Mouse (Mus musculus): ENCODE measurements around the gene Wbp1. TPM values are rescaled to one million over a fixed set of nuclear protein-coding genes. Genes with fewer than 3 reads are reported as not detected.

Gene Wbp1
- total RNA-seq, 2 experiments from 2014 or later = 52.7 to 62.3 TPM

DNA sequence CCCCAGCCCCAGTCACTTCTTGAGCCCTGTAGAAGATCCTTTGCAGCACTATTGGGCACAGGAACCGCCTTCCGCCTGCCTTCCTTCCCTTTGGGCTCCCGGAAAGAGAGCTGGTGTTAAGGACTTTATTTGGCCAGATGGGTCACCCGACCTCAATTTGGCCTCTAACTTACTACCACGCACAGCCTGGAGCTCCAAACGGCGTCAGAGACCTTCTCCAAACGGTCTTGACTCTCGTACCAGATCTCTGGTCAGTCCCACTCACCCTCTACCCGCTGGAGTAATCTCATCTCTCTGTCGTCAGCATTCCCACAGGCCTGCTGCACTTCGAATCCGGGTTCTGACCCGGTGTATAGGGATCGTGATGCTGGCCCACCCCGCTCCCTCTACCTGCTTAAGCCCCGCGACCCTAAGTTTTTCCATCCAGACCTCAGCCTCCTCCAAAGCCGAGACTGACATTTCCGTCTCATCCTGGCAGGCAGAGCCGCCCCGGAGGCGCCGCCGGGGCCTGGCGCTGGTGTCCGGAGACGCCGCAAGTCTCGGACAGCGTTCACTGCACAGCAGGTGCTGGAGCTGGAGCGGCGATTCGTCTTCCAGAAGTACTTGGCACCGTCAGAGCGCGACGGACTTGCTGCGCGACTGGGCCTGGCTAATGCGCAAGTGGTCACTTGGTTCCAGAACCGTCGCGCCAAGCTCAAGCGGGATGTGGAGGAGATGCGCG, 34.0 kb downstream of the Wbp1 start:
- DNase-seq (ENCODE audit: low spot score in 2 of 2) = peak in 1 of 2 experiments; percentile 25

DNA sequence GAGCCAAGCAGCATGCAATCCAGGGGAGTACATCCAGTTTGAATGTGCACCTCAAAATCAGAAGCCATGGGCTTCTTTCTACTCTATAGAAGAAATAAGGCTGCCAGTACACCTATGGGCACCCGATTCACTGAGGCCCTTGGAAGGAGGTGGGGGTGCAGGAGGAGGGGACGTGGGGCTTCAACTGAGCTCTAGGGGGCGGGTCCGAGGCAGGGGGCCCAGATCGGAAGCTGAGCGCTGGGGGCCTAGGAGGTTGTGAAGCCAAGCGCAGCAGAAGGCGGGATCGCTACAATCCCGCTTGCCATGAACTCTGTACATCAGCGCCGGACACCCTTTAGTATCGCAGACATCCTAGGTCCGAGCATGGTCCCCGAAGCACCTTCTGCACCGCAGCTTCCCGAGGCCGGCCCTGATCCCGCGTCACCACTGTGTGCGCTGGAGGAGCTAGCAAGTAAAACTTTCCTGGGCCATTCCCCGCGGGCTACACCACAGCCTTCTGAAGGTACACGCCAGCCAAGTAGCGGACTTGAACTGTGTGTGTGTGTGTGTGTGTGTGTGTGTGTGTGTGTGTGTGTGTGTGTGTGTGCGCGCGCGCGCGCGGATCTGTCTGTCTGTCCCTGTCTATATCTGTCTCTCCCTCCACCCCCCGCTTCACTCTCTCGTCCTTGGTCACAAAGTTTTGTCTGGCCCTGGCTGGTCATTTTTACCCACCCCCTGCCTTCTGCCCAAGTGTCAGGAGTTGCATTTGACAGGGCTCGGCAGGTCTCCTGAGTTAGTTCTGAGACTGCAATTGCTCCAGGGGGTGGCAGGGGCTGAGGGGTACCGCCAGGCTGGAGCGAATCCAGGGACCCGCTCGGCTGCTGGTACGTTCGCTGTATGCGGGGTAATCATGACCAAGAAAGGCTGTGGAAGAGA, 35.0 kb downstream of the Wbp1 start, which contains the start of gene Lbx2:
Gene Lbx2 (plus strand): TSS at position 247 of the 915 bp plus-strand sequence.
- DNase-seq (ENCODE audit: low spot score in 2 of 2) = no peak

GRCm38 (mm10) chr6:83084477-83084876, 36.9 kb downstream of the Wbp1 start:
- no peak for DNase-seq (ENCODE audit: low spot score in 2 of 2)

DNA sequence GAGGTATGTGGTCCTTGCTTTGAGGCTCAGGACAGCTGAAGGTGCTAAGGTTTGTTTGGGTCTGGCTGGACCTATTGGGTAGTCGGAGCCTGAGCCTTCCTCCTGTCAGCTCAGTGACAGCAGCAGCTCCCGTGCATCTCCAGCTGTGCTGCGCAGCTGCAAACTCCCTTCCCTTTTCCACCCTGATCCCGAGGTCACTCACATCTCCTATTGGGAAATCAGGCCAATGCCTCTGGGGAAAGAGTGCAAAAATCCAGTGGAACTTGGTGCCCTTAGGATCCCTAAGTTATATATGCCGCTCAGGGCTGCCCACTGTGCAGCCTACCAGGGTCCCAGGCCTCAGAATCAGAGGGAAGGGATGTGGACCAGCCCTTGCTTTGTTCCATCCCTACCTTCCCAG, 37.9 kb downstream of the Wbp1 start:
- no peak for DNase-seq (ENCODE audit: low spot score in 2 of 2)

DNA sequence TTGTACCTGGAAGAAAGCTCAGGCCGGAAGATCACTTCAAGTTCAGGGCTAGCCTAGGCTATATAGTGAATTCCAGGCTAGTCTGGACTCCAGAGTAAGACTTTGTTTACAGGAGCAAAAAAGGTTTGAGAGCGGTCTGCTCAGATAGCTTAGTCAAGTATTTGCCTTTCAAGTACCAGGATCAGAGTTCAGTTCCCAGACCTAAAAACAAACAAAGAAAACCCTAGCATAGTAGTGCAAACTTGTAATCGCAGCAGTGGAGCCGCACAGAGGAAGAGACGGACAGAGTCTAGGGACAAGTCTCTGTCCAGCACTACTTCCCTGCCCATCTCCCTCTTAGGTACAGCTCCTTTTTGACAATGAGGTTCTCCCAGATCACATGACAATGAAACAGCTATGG, 41.1 kb downstream of the Wbp1 start:
- DNase-seq (ENCODE audit: low spot score in 2 of 2) = no peak

DNA sequence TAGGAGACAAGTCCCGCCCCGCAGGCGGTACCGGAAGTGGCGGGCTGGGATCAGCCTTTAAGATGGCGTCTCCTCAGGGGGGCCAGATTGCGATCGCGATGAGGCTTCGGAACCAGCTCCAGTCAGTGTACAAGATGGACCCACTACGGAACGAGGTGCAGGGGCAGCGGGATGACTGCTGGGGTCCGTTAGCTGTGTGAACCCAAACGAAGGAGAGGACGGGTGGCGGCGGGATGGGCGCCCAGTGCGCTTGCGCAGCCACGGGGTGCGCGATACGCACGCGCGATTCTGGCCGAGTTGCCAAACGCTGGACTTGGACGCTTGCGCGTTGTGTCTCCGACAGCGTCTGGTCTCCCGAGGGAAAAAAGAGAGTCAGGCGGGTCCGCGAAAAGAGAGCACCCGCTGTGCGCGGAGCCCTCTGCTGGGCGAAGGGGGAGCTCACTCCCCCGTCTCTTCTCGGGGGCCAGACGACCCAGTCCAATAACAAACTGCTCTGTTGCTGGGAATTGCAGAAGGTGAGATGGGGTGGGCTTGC, 43.0 kb downstream of the Wbp1 start:
- DNase-seq (ENCODE audit: low spot score in 2 of 2) = peak; percentile 96 to 99

DNA sequence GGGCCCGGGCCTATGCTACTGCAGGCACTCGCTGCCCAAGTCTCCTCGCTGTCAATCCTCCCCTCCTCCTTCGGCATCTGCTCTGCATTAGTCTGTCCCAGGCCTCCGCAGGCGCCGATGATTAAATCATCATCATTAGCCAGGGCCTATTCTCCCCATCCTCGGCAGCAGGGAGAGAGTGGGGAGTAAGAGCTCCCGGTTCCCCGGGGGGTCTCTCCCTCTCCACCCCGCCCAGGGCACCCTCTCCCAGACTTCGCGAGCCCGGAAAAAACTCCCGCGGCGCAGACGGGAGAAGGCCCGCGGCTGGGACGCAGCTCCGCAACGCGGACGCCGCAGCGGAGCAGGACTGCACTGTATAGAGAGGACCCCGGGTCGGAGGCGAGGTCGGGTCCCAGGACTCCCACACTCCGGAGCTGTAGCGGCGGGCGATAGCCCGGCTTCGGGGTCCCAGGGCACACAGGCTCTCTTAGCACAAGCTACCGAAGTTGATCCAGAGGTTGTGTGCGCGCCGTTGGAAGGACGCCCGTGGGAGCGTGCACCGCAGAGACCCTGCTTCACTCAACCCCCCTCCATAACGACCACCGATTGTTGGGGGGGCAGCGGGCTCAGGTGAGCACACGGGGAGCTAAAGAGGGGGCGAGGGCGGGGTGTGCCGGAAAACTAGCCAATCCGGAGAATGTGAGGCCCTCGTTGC, 43.6 kb downstream of the Wbp1 start, which contains the start of gene Pcgf1:
Gene Pcgf1 (plus strand): TSS at position 240 of the 694 bp plus-strand sequence.
- DNase-seq (ENCODE audit: low spot score in 2 of 2) = no peak

DNA sequence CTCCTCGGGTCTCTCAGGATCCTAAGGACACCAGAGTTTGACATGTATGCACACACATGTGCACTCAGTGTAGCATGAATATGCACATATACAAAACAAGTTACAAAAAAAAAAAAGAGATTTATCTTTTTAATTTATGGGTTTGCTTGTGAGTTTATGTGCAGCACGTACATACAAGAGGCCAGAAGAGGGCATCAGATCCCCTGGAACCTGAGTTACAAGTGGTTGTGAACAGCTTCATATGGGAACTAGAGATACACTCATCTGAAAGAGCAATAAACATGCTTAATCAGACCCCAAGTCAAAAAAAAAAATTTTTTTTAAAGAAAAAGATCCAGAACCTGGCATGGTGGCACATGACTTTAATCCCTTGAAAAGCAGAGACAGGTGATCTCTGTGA, 46.4 kb downstream of the Wbp1 start:
- no peak for DNase-seq (ENCODE audit: low spot score in 2 of 2)

DNA sequence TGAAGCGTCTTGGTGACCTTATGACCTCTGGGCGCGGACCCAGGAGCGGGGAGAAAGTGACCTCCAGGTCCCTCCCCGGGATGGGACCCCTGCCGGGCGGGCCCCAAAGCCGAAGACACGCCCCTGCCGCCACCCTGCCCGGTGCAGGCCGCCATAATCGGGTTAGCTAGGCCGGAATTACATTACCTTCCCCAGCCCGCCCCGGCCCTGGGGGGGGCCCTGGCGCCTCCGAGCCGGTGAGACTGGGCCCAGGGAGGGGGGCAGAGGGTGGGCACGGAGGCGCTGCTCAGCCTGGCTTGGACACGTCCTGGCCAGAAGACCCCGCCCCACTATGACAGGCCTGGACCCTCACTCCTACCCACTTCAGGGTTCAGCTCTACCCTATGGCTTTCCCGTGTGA, 50.1 kb downstream of the Wbp1 start:
- peak in 1 of 2 experiments; percentile 16 for DNase-seq (ENCODE audit: low spot score in 2 of 2)

- peak in 1 of 2 experiments; percentile 35 for DNase-seq (ENCODE audit: low spot score in 2 of 2)
Measured at GRCm38 (mm10) chr6:83070311-83071219, 50.8 kb downstream of the Wbp1 start.

DNA sequence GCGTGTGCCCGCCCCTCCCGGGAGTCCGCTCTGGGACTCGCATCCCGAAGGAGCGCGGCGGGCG, 51.3 kb downstream of the Wbp1 start, which contains the start of gene Tlx2:
Gene Tlx2 (minus strand): TSS at position 47 of the 64 bp plus-strand sequence.
- DNase-seq (ENCODE audit: low spot score in 2 of 2) = no peak

DNA sequence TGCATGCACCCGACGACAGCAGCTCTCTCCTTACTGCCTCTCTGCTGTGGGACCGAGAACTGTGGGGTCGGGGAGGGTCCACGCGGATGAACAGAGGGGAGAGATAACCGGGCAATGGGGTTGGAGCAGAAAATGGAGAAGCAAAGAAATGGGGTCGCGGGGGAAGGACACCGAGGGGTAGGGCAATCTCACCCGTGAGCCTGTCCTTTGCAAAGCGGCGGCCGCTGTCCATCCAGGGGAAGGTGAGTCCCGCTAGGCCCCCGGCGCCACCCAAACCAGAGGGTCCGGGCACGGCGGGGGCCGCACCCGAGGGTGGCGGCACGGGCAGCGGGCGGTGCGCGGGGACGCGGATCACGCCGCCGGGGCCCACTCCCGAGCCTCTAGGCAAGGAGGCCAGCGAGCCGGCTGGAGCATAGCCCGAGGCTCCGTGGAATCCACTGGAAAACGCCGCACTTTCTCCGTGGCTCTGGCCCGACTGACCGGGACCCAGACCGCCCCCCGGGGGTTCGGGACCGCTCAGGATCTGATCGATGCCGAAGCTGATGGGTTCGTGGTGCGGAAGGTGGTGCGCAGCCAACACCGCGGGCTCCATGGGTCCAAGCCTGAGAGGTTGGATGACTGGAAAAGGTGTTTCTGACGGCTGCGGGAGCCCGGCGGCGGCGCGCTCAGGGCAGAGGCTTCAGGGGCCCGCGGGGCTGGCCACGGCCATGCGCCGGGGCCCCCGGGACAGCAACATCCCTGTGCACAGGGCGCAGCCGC, 51.7 kb downstream of the Wbp1 start:
- no peak for DNase-seq (ENCODE audit: low spot score in 2 of 2)

Small RNA genes lying within 50 kb of the gene (microRNA-seq; reads per million reads assigned to microRNA genes)
- not detected for gene Mir3470a

Other genes starting within 250 kb of the Wbp1 start
- 1 to 10 TPM in 1 of 2 experiments, under 1 TPM in 1; 0.78 to 1.0 TPM for gene Sema4f, start 181.8 kb downstream of the Wbp1 start, total RNA-seq (2021)
- gene M1ap, start 174.7 kb downstream of the Wbp1 start, total RNA-seq (2021) = under 1 TPM in 1 of 2 experiments, not detected in 1; 0.88 TPM
- gene Dok1, start 88.1 kb downstream of the Wbp1 start, total RNA-seq (2021) = 10 to 100 TPM in 1 of 2 experiments, 1 to 10 TPM in 1; 9.1 to 10.4 TPM
- gene Loxl3, start 87.4 kb downstream of the Wbp1 start, total RNA-seq (2021) = 10 to 100 TPM; 15.4 to 17.3 TPM
- 10 to 100 TPM; 75.5 to 86.3 TPM for gene Aup1, start 67.0 kb downstream of the Wbp1 start, total RNA-seq (2021)
- gene Htra2, start 66.3 kb downstream of the Wbp1 start, total RNA-seq (2021) = 10 to 100 TPM; 30.1 to 33.5 TPM
- gene Dqx1, start 63.7 kb downstream of the Wbp1 start, total RNA-seq (2021) = 1 to 10 TPM in 1 of 2 experiments, under 1 TPM in 1; 0.70 to 1.1 TPM
- gene Tlx2, start 51.3 kb downstream of the Wbp1 start, total RNA-seq (2021) = not detected
- gene Pcgf1, start 43.7 kb downstream of the Wbp1 start, total RNA-seq (2021) = 10 to 100 TPM in 1 of 2 experiments, 1 to 10 TPM in 1; 9.4 to 11.3 TPM
- not detected for gene Lbx2, start 35.2 kb downstream of the Wbp1 start, total RNA-seq (2021)
- 1 to 10 TPM; 2.5 to 2.8 TPM for gene Ccdc142, start 20.0 kb downstream of the Wbp1 start, total RNA-seq (2021)
- gene Gm42688, start 19.9 kb downstream of the Wbp1 start, total RNA-seq (2021) = 1 to 10 TPM; 2.2 to 2.7 TPM
- gene Mrpl53, start 12.5 kb downstream of the Wbp1 start, total RNA-seq (2021) = 100 to 1,000 TPM in 1 of 2 experiments, 10 to 100 TPM in 1; 79.5 to 100 TPM
- gene Mogs, start 6.1 kb downstream of the Wbp1 start, total RNA-seq (2021) = 10 to 100 TPM; 20.0 to 21.9 TPM
- gene Ino80b, start 3.9 kb upstream of the Wbp1 start, total RNA-seq (2021) = 10 to 100 TPM; 18.6 to 20.6 TPM
- gene Rtkn, start 13.9 kb upstream of the Wbp1 start, total RNA-seq (2021) = 10 to 100 TPM; 31.0 to 34.6 TPM
- 1 to 10 TPM; 1.9 to 2.5 TPM for gene Wdr54, start 34.8 kb upstream of the Wbp1 start, total RNA-seq (2021)
- gene 1700003E16Rik, start 34.8 kb upstream of the Wbp1 start, total RNA-seq (2021) = not detected
- 100 to 1,000 TPM; 140 to 149 TPM for gene Dctn1, start 44.4 kb upstream of the Wbp1 start, total RNA-seq (2021)
- under 1 TPM in 1 of 2 experiments, not detected in 1; 0.07 TPM for gene Slc4a5, start 98.3 kb upstream of the Wbp1 start, total RNA-seq (2021)
- 10 to 100 TPM in 1 of 2 experiments, 1 to 10 TPM in 1; 7.5 to 10.6 TPM for gene Mthfd2, start 204.3 kb upstream of the Wbp1 start, total RNA-seq (2021)
- gene Mob1a, start 204.5 kb upstream of the Wbp1 start, total RNA-seq (2021) = 10 to 100 TPM; 36.6 to 42.8 TPM
- gene Bola3, start 227.6 kb upstream of the Wbp1 start, total RNA-seq (2021) = 100 to 1,000 TPM; 118 to 137 TPM